Mouse (Mus musculus) erythroblast, embryonic 14.5 days (primary cell): ENCODE data around the gene Rpa1. TPM values are rescaled to one million over a fixed set of nuclear protein-coding genes. Genes with fewer than 3 reads are reported as not detected.
A peak's percentile ranks its signal among the peaks of the same experiment; 100 is the strongest.

Source experiments
- H3K27me3 ChIP-seq: 2 replicates; pipeline ENCODE4 v1.6.1; 2012; ENCODE audit warnings: inconsistent platforms; ENCODE audit not compliant: control insufficient read depth
- H3K36me3 ChIP-seq: 2 replicates; pipeline ENCODE4 v1.6.1; 2012; ENCODE audit warnings: mild to moderate bottlenecking, inconsistent platforms; ENCODE audit not compliant: control insufficient read depth
- H3K4me1 ChIP-seq: 2 replicates; pipeline ENCODE4 v1.6.1; 2012; ENCODE audit warnings: inconsistent platforms; ENCODE audit not compliant: control insufficient read depth
- H3K4me3 ChIP-seq: replicated peaks from 2 replicates; pipeline ENCODE3; 2012; ENCODE audit warnings: moderate library complexity, mild to moderate bottlenecking, inconsistent platforms
- H3K9me3 ChIP-seq: 2 replicates; pipeline ENCODE4 v1.6.1; 2012; ENCODE audit warnings: low read length, inconsistent platforms, mixed read lengths; ENCODE audit not compliant: control insufficient read depth
- GATA1 ChIP-seq: IDR thresholded peaks from 2 replicates; pipeline ENCODE4 v1.6.1; 2012; ENCODE audit warnings: low read length, inconsistent platforms, mixed read lengths
- TAL1 ChIP-seq: IDR thresholded peaks from 3 replicates; pipeline ENCODE4 v1.6.1; 2012; ENCODE audit warnings: low read length, inconsistent platforms, mixed read lengths
- polyA plus RNA-seq: library from polyadenylated mRNA; stranded (reverse); fragments of >175 nt; gene quantifications from 2 replicates; pipeline ENCODE4 v1.2.3, GENCODE M21; 2012

Rpa1 gene
- polyA plus RNA-seq, 1 experiment: 7.1 TPM

GRCm38 (mm10) chr11:75262181-75262580 is 85.9 kb downstream of the Rpa1 start:
- TF ChIP-seq TAL1: no peak
- TF ChIP-seq GATA1: no peak
- peaks cover 22% of the 10 kb centered on the region for H3K4me1 ChIP-seq
- no peaks in the 10 kb centered on the region for H3K9me3 ChIP-seq
- no peaks in the 10 kb centered on the region for H3K36me3 ChIP-seq
- no peaks in the 10 kb centered on the region for H3K27me3 ChIP-seq
- H3K4me3 ChIP-seq: no peak overlapping the region

- no peaks in the 10 kb centered on the region for H3K27me3 ChIP-seq
- H3K36me3 ChIP-seq: no peaks in the 10 kb centered on the region
- peaks cover 22% of the 10 kb centered on the region for H3K4me1 ChIP-seq
- TF ChIP-seq TAL1: no peak
- no peak for TF ChIP-seq GATA1
- no peaks in the 10 kb centered on the region for H3K9me3 ChIP-seq
- no peak overlapping the region for H3K4me3 ChIP-seq
These were observed 86.4 kb downstream of the Rpa1 start for GRCm38 (mm10) chr11:75261730-75262129.

- H3K4me1 ChIP-seq: peaks cover 22% of the 10 kb centered on the region
- no peaks in the 10 kb centered on the region for H3K9me3 ChIP-seq
- no peaks in the 10 kb centered on the region for H3K36me3 ChIP-seq
- H3K27me3 ChIP-seq: no peaks in the 10 kb centered on the region
- TF ChIP-seq TAL1: no peak
- no peak for TF ChIP-seq GATA1
- H3K4me3 ChIP-seq: no peak overlapping the region
These were observed 87.1 kb downstream of the Rpa1 start for GRCm38 (mm10) chr11:75261016-75261415.

GRCm38 (mm10) chr11:75259996-75260561 is 88.0 kb downstream of the Rpa1 start:
- Histone ChIP-seq H3K27me3 (no peaks in the 10 kb centered on the region), H3K4me1 (peaks cover 25% of the 10 kb centered on the region), H3K4me3 (no peak overlapping the region), H3K9me3 (no peaks in the 10 kb centered on the region), H3K36me3 (no peaks in the 10 kb centered on the region)
- TF ChIP-seq TAL1 (no peak), GATA1 (no peak)

GRCm38 (mm10) chr11:75259416-75259815 is 88.7 kb downstream of the Rpa1 start:
- Histone ChIP-seq H3K9me3 (no peaks in the 10 kb centered on the region), H3K4me1 (peaks cover 31% of the 10 kb centered on the region), H3K36me3 (no peaks in the 10 kb centered on the region), H3K4me3 (no peak overlapping the region), H3K27me3 (no peaks in the 10 kb centered on the region)
- TF ChIP-seq TAL1 (no peak), GATA1 (no peak)

- Histone ChIP-seq H3K9me3 (no peaks in the 10 kb centered on the region), H3K4me1 (peaks cover 29% of the 10 kb centered on the region), H3K27me3 (no peaks in the 10 kb centered on the region), H3K36me3 (no peaks in the 10 kb centered on the region), H3K4me3 (no peak overlapping the region)
- no peak for TF ChIP-seq GATA1
- TF ChIP-seq TAL1: no peak
These were observed 91.0 kb downstream of the Rpa1 start for GRCm38 (mm10) chr11:75257056-75257648.

- no peaks in the 10 kb centered on the region; the same call in 1 of the 2 replicates for H3K27me3 ChIP-seq
- no peak overlapping the region for H3K4me3 ChIP-seq
- TF ChIP-seq TAL1: no peak
- TF ChIP-seq GATA1: no peak
- no peaks in the 10 kb centered on the region for H3K36me3 ChIP-seq
- peaks cover 16% of the 10 kb centered on the region for H3K4me1 ChIP-seq
- no peaks in the 10 kb centered on the region for H3K9me3 ChIP-seq
These were observed 92.8 kb downstream of the Rpa1 start for GRCm38 (mm10) chr11:75255330-75255729.

GRCm38 (mm10) chr11:75254252-75254912 is 93.7 kb downstream of the Rpa1 start:
- H3K4me1 ChIP-seq: peaks cover 16% of the 10 kb centered on the region
- no peak for TF ChIP-seq GATA1
- no peaks in the 10 kb centered on the region for H3K36me3 ChIP-seq
- H3K4me3 ChIP-seq: peak overlapping the region; percentile 50
- no peaks in the 10 kb centered on the region for H3K9me3 ChIP-seq
- peaks cover 3% of the 10 kb centered on the region for H3K27me3 ChIP-seq

- H3K4me1 ChIP-seq: peaks cover 18% of the 10 kb centered on the region
- TF ChIP-seq GATA1: no peak
- no peak for TF ChIP-seq TAL1
- no peaks in the 10 kb centered on the region for H3K9me3 ChIP-seq
- no peak overlapping the region for H3K4me3 ChIP-seq
- peaks cover 3% of the 10 kb centered on the region for H3K27me3 ChIP-seq
- no peaks in the 10 kb centered on the region for H3K36me3 ChIP-seq
These were observed 96.5 kb downstream of the Rpa1 start for GRCm38 (mm10) chr11:75251557-75252070.
